Mouse (Mus musculus) stomach, postnatal 0 days (tissue): Measurements from ENCODE around the gene Ryr1.

Experiments
- CTCF ChIP-seq: IDR thresholded peaks from 2 replicates; pipeline ENCODE4 v1.5.1; 2016; ENCODE audit warnings: antibody characterized with exemption, low read depth, mild to moderate bottlenecking, moderate library complexity
- EP300 ChIP-seq: optimal IDR thresholded peaks from 2 replicates; pipeline ENCODE3; 2016; ENCODE audit warnings: antibody characterized with exemption

- TF ChIP-seq CTCF (peak; percentile 64), EP300 (no peak)
Observed at GRCm38 (mm10) chr7:29061522-29062037, 63.4 kb downstream of the Ryr1 start.
